Mouse (Mus musculus): ENCODE data around the gene Agpat4. TPM values are rescaled to one million over a fixed set of nuclear protein-coding genes. Genes with fewer than 3 reads are reported as not detected.
"Not testable (repeated sequence)": the region's sequence is repeated elsewhere in the genome, so short reads cannot be mapped to it uniquely, and the experiment has no call there.

The Agpat4 gene
- total RNA-seq, 2 experiments from 2014 or later, result 70.3 to 73.9 TPM

GRCm38 (mm10) chr17:12121226-12121794, 2.8 kb downstream of the Agpat4 start:
- no peak for DNase-seq (ENCODE audit: low spot score in 2 of 2)

GRCm38 (mm10) chr17:12122262-12122661, 3.8 kb downstream of the Agpat4 start:
- DNase-seq (ENCODE audit: low spot score in 2 of 2), result not testable (repeated sequence)

- DNase-seq (ENCODE audit: low spot score in 2 of 2), result no peak
These were observed 4.7 kb downstream of the Agpat4 start for GRCm38 (mm10) chr17:12123168-12123567.

GRCm38 (mm10) chr17:12127056-12127455, 8.6 kb downstream of the Agpat4 start:
- no peak for DNase-seq (ENCODE audit: low spot score in 2 of 2)

GRCm38 (mm10) chr17:12128976-12129375, 10.5 kb downstream of the Agpat4 start:
- no peak for DNase-seq (ENCODE audit: low spot score in 2 of 2)

- no peak for DNase-seq (ENCODE audit: low spot score in 2 of 2)
These were observed 12.7 kb downstream of the Agpat4 start for GRCm38 (mm10) chr17:12131171-12131570.

- DNase-seq (ENCODE audit: low spot score in 2 of 2), result no peak
These were observed 13.1 kb downstream of the Agpat4 start for GRCm38 (mm10) chr17:12131581-12131980.

GRCm38 (mm10) chr17:12132904-12133303, 14.4 kb downstream of the Agpat4 start:
- DNase-seq (ENCODE audit: low spot score in 2 of 2), result no peak

- DNase-seq (ENCODE audit: low spot score in 2 of 2), result peak in 1 of 2 experiments; percentile 70
These were observed 15.5 kb downstream of the Agpat4 start for GRCm38 (mm10) chr17:12133985-12134384.

- no peak for DNase-seq (ENCODE audit: low spot score in 2 of 2)
These were observed 16.6 kb downstream of the Agpat4 start for GRCm38 (mm10) chr17:12134975-12135633.

- DNase-seq (ENCODE audit: low spot score in 2 of 2), result no peak
These were observed 19.9 kb downstream of the Agpat4 start for GRCm38 (mm10) chr17:12138355-12138754.

GRCm38 (mm10) chr17:12143948-12144364, 25.5 kb downstream of the Agpat4 start:
- no peak for DNase-seq (ENCODE audit: low spot score in 2 of 2)

GRCm38 (mm10) chr17:12146132-12146681, 27.7 kb downstream of the Agpat4 start:
- no peak for DNase-seq (ENCODE audit: low spot score in 2 of 2)

- no peak for DNase-seq (ENCODE audit: low spot score in 2 of 2)
These were observed 29.3 kb downstream of the Agpat4 start for GRCm38 (mm10) chr17:12147830-12148229.

GRCm38 (mm10) chr17:12149232-12149861, 30.8 kb downstream of the Agpat4 start:
- DNase-seq (ENCODE audit: low spot score in 2 of 2), result no peak

GRCm38 (mm10) chr17:12150970-12151369, 32.5 kb downstream of the Agpat4 start:
- no peak for DNase-seq (ENCODE audit: low spot score in 2 of 2)

GRCm38 (mm10) chr17:12154260-12154659, 35.8 kb downstream of the Agpat4 start:
- DNase-seq (ENCODE audit: low spot score in 2 of 2), result no peak

- no peak for DNase-seq (ENCODE audit: low spot score in 2 of 2)
These were observed 36.7 kb downstream of the Agpat4 start for GRCm38 (mm10) chr17:12155236-12155635.

- DNase-seq (ENCODE audit: low spot score in 2 of 2), result no peak
These were observed 37.4 kb downstream of the Agpat4 start for GRCm38 (mm10) chr17:12155872-12156271.

GRCm38 (mm10) chr17:12156661-12157060, 38.2 kb downstream of the Agpat4 start:
- no peak for DNase-seq (ENCODE audit: low spot score in 2 of 2)

- DNase-seq (ENCODE audit: low spot score in 2 of 2), result no peak
These were observed 38.7 kb downstream of the Agpat4 start for GRCm38 (mm10) chr17:12157203-12157602.

Measured in layer of hippocampus, postnatal 14 days (tissue).